Mouse (Mus musculus) intestine, postnatal 0 days (tissue): ENCODE measurements around the gene Gm9736. TPM values are rescaled to one million over a fixed set of nuclear protein-coding genes. Genes with fewer than 3 reads are reported as not detected.
"Not testable (repeated sequence)": the region's sequence is repeated elsewhere in the genome, so short reads cannot be mapped to it uniquely, and the experiment has no call there.

Experiments used
- ATAC-seq: fragments of 200-750 bp; cut with Nextera tagmentation; 2 replicates; pipeline ENCODE4 v1.8.0; 2017; ENCODE audit warnings: mild to moderate bottlenecking, moderate TSS enrichment, moderate library complexity
- H3K27ac ChIP-seq: fragments of 300-500 bp; sonication (generic); 2 replicates; pipeline ENCODE4 v1.5.1; 2014; ENCODE audit warnings: mild to moderate bottlenecking, low read depth, low read length, moderate library complexity
- H3K27me3 ChIP-seq: fragments of 300-500 bp; sonication (generic); replicated peaks from 2 replicates; pipeline ENCODE4 v1.6.1; 2014; ENCODE audit warnings: low read length, mixed read lengths; ENCODE audit not compliant: control insufficient read depth, insufficient read depth
- H3K36me3 ChIP-seq: fragments of 300-500 bp; sonication (generic); 2 replicates; pipeline ENCODE4 v1.6.1; 2014; ENCODE audit warnings: mild to moderate bottlenecking, moderate library complexity; ENCODE audit not compliant: control insufficient read depth, insufficient read depth
- H3K4me1 ChIP-seq: fragments of 300-500 bp; sonication (generic); replicated peaks from 2 replicates; pipeline ENCODE4 v1.6.1; 2014; ENCODE audit warnings: antibody characterized with exemption, low read length, mixed read lengths; ENCODE audit not compliant: control insufficient read depth, insufficient read depth
- H3K4me2 ChIP-seq: fragments of 300-500 bp; sonication (generic); replicated peaks from 2 replicates; pipeline ENCODE4 v1.6.1; 2014; ENCODE audit warnings: low read depth, mild to moderate bottlenecking, moderate library complexity
- H3K4me3 ChIP-seq: fragments of 300-500 bp; sonication (generic); 2 replicates; pipeline ENCODE4 v1.5.1; 2014; ENCODE audit warnings: low read depth, low read length
- H3K9ac ChIP-seq: fragments of 300-500 bp; sonication (generic); 2 replicates; pipeline ENCODE4 v1.6.1; 2014; ENCODE audit warnings: mild to moderate bottlenecking, low read depth, low read length
- H3K9me3 ChIP-seq: fragments of 300-500 bp; sonication (generic); 2 replicates; pipeline ENCODE4 v1.6.1; 2016; ENCODE audit warnings: mixed run types; ENCODE audit not compliant: control insufficient read depth
- CTCF ChIP-seq: sonication (generic); IDR thresholded peaks from 2 replicates; pipeline ENCODE4 v1.5.1; 2016; ENCODE audit warnings: low read depth, mild to moderate bottlenecking, control low read depth, antibody characterized with exemption, moderate library complexity
- WGBS: fragments of 180-500 bp; shearing (Covaris S2); extraction: QIAGEN DNeasy Blood & Tissue Kit; methylation state at CpG from one replicate; pipeline ENCODE4 v1.1.7; 2014; 5-methylcytosine and 5-hydroxymethylcytosine counted together
- polyA plus RNA-seq: library from polyadenylated mRNA; unstranded; fragments of >200 nt; fragmentation: Nextera tagmentation; extraction: Ambion mirVana; gene quantifications from 2 replicates; pipeline ENCODE4 v1.2.1, GENCODE M21; 2015

Gm9736 gene
- polyA plus RNA-seq, 1 experiment from 2014 or later = not detected

DNA sequence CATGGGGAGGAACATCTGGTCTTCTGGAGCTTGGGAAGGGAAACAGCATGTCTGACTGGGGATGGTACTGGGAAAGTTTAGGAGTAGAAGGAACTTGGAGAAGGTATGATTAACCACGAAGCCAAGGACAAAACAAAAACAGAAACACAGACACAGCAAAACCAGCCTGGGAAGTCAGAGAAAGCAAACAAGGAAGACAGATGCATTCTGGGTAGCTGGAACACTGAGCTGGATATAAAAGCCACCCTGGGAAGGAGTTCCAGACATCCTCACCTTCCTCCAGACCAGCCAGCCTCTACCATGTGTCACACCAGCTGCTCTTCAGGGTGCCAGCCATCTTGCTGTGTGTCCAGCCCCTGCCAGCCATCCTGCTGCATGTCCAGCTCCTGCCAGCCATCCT lies 35.6 kb downstream of the Gm9736 start, which contains the start of gene Gm10142:
Gene Gm10142, plus strand, starts transcription at position 301 of the 400 bp plus-strand sequence.
- TF ChIP-seq CTCF = no peak
- Histone ChIP-seq H3K9ac (no peak within 1 kb of the TSS), H3K4me2 (no peak within 1 kb of the TSS), H3K9me3 (no peaks in the 10 kb centered on the region), H3K4me3 (no peak within 1 kb of the TSS), H3K36me3 (no peaks in the 10 kb centered on the region), H3K4me1 (no peaks in the 10 kb centered on the region), H3K27ac (no peak within 1 kb of the TSS), H3K27me3 (no peaks in the 10 kb centered on the region)
- 85% methylated on average over 1 of the region's 1 CpGs for WGBS
- no peak for ATAC-seq

GRCm38 (mm10) chr10:77713734-77714133 lies 37.4 kb downstream of the Gm9736 start:
- no peaks in the 10 kb centered on the region for H3K36me3 ChIP-seq
- H3K27me3 ChIP-seq = no peaks in the 10 kb centered on the region
- H3K4me3 ChIP-seq = no peak overlapping the region
- no peak overlapping the region for H3K4me2 ChIP-seq
- H3K9ac ChIP-seq = no peak overlapping the region
- WGBS = 56% methylated on average over 4 of the region's 4 CpGs
- no peak for TF ChIP-seq CTCF
- no peaks in the 10 kb centered on the region for H3K9me3 ChIP-seq
- H3K4me1 ChIP-seq = no peaks in the 10 kb centered on the region
- no peak overlapping the region for H3K27ac ChIP-seq
- no peak for ATAC-seq

DNA sequence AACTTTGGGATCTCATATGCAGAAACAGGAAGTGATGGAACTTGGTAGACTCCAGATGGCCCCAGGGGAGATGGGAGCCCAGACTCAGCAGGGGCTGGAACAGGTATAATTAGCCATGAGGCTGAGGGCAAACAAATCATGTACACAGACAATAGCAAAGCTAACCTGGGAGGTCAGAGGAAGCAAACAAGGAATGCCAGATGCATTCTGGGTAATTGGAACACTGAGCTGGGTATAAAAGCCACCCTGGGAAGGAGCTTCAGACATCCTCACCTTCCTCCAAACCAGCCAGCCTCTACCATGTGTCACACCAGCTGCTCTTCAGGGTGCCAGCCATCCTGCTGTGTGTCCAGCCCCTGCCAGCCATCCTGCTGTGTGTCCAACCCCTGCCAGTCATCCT lies 40.0 kb downstream of the Gm9736 start, which contains the start of gene Gm10024:
Gene Gm10024, plus strand, starts transcription at position 301 of the 400 bp plus-strand sequence.
- H3K27ac ChIP-seq = not testable (repeated sequence)

GRCm38 (mm10) chr10:77709831-77710230 lies 41.3 kb downstream of the Gm9736 start:
- no peak for TF ChIP-seq CTCF
- H3K36me3 ChIP-seq = no peaks in the 10 kb centered on the region
- no peaks in the 10 kb centered on the region for H3K4me1 ChIP-seq
- no peak overlapping the region for H3K4me2 ChIP-seq
- H3K27me3 ChIP-seq = no peaks in the 10 kb centered on the region
- H3K4me3 ChIP-seq = no peak overlapping the region
- no peaks in the 10 kb centered on the region for H3K9me3 ChIP-seq
- H3K9ac ChIP-seq = no peak overlapping the region
- H3K27ac ChIP-seq = no peak overlapping the region
- no peak for ATAC-seq
- 66% methylated on average over 3 of the region's 3 CpGs for WGBS

More for the DNA sequence above, 40.0 kb downstream of the Gm9736 start, which contains the start of gene Gm10024:
- not testable (repeated sequence) for H3K4me2 ChIP-seq, H3K9me3 ChIP-seq, H3K4me3 ChIP-seq, H3K4me1 ChIP-seq, H3K9ac ChIP-seq, H3K36me3 ChIP-seq, ATAC-seq, H3K27me3 ChIP-seq

DNA sequence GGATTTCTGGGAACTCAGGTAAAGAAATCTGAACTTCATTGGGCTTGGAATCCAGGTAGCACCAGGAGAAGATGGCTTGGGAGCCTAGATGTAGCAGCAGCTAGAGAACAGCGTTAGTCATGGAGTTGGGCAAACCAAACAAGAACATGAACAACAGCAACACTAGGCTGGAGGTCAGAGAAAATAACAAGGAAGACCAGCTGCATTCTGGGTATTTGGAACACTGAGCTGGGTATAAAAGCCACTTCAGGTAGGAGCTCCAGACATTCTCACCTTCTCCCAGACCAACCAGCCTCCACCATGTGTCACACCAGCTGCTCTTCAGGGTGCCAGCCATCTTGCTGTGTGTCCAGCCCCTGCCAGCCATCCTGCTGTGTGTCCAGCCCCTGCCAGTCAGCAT lies 44.8 kb downstream of the Gm9736 start, which contains the start of gene Gm10272:
Gene Gm10272, plus strand, starts transcription at position 301 of the 400 bp plus-strand sequence.
- Histone ChIP-seq H3K4me2 (no peak within 1 kb of the TSS), H3K27me3 (no peaks in the 10 kb centered on the region), H3K36me3 (no peaks in the 10 kb centered on the region), H3K9me3 (no peaks in the 10 kb centered on the region), H3K27ac (no peak within 1 kb of the TSS), H3K4me1 (no peaks in the 10 kb centered on the region), H3K4me3 (no peak within 1 kb of the TSS), H3K9ac (no peak within 1 kb of the TSS)
- WGBS = 100% methylated on average over 1 of the region's 1 CpGs
- ATAC-seq = no peak
- no peak for TF ChIP-seq CTCF

Other genes starting within 250 kb of the Gm9736 start
- gene Fam207a, start 235.6 kb downstream of the Gm9736 start, polyA plus RNA-seq = 37.9 and 38.2 TPM in 2 replicates
- gene Itgb2, start 221.1 kb downstream of the Gm9736 start, polyA plus RNA-seq = 1.7 and 2.1 TPM in 2 replicates
- 200 and 201 TPM in 2 replicates for gene Pttg1ip, start 169.6 kb downstream of the Gm9736 start, polyA plus RNA-seq
- gene Sumo3, start 145.3 kb downstream of the Gm9736 start, polyA plus RNA-seq = 256 and 269 TPM in 2 replicates
- gene Gm49325, start 145.2 kb downstream of the Gm9736 start, polyA plus RNA-seq = 18.9 TPM in 2 replicates
- gene Ube2g2, start 129.1 kb downstream of the Gm9736 start, polyA plus RNA-seq = 36.4 and 37.8 TPM in 2 replicates
- 0.10 and 0.20 TPM in 2 replicates for gene Tspear, start 64.8 kb downstream of the Gm9736 start, polyA plus RNA-seq
- gene Gm19402, start 60.6 kb downstream of the Gm9736 start, polyA plus RNA-seq = not detected in 2 replicates
- gene Gm9508, start 54.1 kb downstream of the Gm9736 start, polyA plus RNA-seq = not detected in 2 replicates
- not detected in 2 replicates for gene Gm10272, start 44.7 kb downstream of the Gm9736 start, polyA plus RNA-seq
- not detected in 2 replicates for gene Gm10024, start 39.9 kb downstream of the Gm9736 start, polyA plus RNA-seq
- gene Gm10142, start 35.5 kb downstream of the Gm9736 start, polyA plus RNA-seq = not detected in 2 replicates
- not detected in 2 replicates for gene Krtap12-1, start 30.8 kb downstream of the Gm9736 start, polyA plus RNA-seq
- gene Gm10100, start 24.9 kb downstream of the Gm9736 start, polyA plus RNA-seq = not detected in 2 replicates
- not detected in 2 replicates for gene Gm18596, start 8.7 kb downstream of the Gm9736 start, polyA plus RNA-seq
- not detected in 2 replicates for gene Gm3233, start 8.3 kb upstream of the Gm9736 start, polyA plus RNA-seq
- gene Gm3238, start 20.0 kb upstream of the Gm9736 start, polyA plus RNA-seq = not detected in 2 replicates
- not detected in 2 replicates for gene Gm7138, start 25.6 kb upstream of the Gm9736 start, polyA plus RNA-seq
- gene Gm3250, start 31.2 kb upstream of the Gm9736 start, polyA plus RNA-seq = not detected in 2 replicates
- gene Gm7137, start 36.8 kb upstream of the Gm9736 start, polyA plus RNA-seq = not detected in 2 replicates
- not detected in 2 replicates for gene Gm9639, start 43.7 kb upstream of the Gm9736 start, polyA plus RNA-seq
- gene Gm19668, start 47.8 kb upstream of the Gm9736 start, polyA plus RNA-seq = not detected in 2 replicates
- gene Gm9507, start 60.5 kb upstream of the Gm9736 start, polyA plus RNA-seq = not detected in 2 replicates
- not detected in 2 replicates for gene Gm2696, start 63.3 kb upstream of the Gm9736 start, polyA plus RNA-seq
- gene Krtap10-4, start 75.7 kb upstream of the Gm9736 start, polyA plus RNA-seq = not detected in 2 replicates
- gene Krtap10-10, start 84.6 kb upstream of the Gm9736 start, polyA plus RNA-seq = not detected in 2 replicates
- not detected in 2 replicates for gene Gm36176, start 95.4 kb upstream of the Gm9736 start, polyA plus RNA-seq
- not detected in 2 replicates for gene Gm10318, start 101.5 kb upstream of the Gm9736 start, polyA plus RNA-seq
- not detected in 2 replicates for gene Gm3285, start 110.6 kb upstream of the Gm9736 start, polyA plus RNA-seq
- 2.1 TPM in 2 replicates for gene Lrrc3, start 151.2 kb upstream of the Gm9736 start, polyA plus RNA-seq
- gene Trpm2, start 219.2 kb upstream of the Gm9736 start, polyA plus RNA-seq = 0.66 and 1.1 TPM in 2 replicates
- 8.5 and 8.6 TPM in 2 replicates for gene 1810043G02Rik, start 227.2 kb upstream of the Gm9736 start, polyA plus RNA-seq